Mouse (Mus musculus) brain, embryonic 14.5 days (tissue): ENCODE data around the gene Jak2.

Source experiments
- CTCF ChIP-seq: fragments of 200-500 bp; IDR thresholded peaks from 2 replicates; pipeline ENCODE4 v1.5.1; 2012; ENCODE audit warnings: inconsistent platforms, mild to moderate bottlenecking, moderate library complexity, borderline replicate concordance; ENCODE audit not compliant: insufficient read depth, insufficient read length; ENCODE audit errors: extremely low read depth
- POLR2A ChIP-seq: fragments of 200-500 bp; IDR thresholded peaks from 2 replicates; pipeline ENCODE4 v1.6.1; 2012; ENCODE audit warnings: mild to moderate bottlenecking, inconsistent platforms, borderline replicate concordance; ENCODE audit not compliant: poor library complexity, insufficient read depth, insufficient read length, severe bottlenecking; ENCODE audit errors: extremely low read depth

GRCm38 (mm10) chr19:29215811-29216509, 35.7 kb upstream of the Jak2 start:
- TF ChIP-seq POLR2A (no peak), CTCF (no peak)
